Mouse (Mus musculus) left cerebral cortex, postnatal 25 days (tissue): ENCODE results near the gene Zbtb22. TPM values are rescaled to one million over a fixed set of nuclear protein-coding genes. Genes with fewer than 3 reads are reported as not detected.
"Not testable (repeated sequence)": the region's sequence is repeated elsewhere in the genome, so short reads cannot be mapped to it uniquely, and the experiment has no call there.

Experiments used
- DNase-seq, 2 experiments: peaks; one replicate each; pipeline ENCODE4 v3.0.0; 2022; ENCODE audit warnings: low spot score in 2 of 2, mixed read lengths in 1 of 2
- intact Hi-C: fragments of 180-260 bp; cut with DNase I; formaldehyde crosslinking; loops from one replicate; pipeline ENCODE4 v1.15.1; 2025
- total RNA-seq, 2 experiments: library from RNA; stranded (reverse); gene quantifications; 2 replicates each; pipeline ENCODE4 v1.2.3; 2021

Zbtb22 gene
- total RNA-seq, 2 experiments from 2014 or later = 28.1 to 32.1 TPM

DNA sequence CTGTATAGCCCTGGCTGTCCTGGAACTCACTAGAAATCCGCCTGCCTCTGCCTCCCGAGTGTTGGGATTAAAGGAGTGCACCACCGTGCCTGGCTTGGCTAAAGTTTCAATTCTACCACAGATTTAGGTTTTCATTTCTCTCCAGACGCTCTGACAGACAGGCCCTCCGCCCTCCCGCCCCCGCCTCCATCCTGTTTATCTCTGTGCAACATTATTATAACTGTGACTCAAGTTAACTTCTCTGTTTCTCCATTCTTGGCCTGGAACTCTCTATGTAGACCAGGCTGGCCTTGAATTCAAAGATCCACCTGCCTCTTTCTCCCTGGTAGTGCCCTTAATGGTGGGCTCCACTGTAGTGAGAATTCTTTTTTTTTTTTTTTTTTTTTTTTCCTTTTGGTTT is 13.2 kb upstream of the Zbtb22 start:
- no peak for DNase-seq
- intact Hi-C loops = no loop called here

DNA sequence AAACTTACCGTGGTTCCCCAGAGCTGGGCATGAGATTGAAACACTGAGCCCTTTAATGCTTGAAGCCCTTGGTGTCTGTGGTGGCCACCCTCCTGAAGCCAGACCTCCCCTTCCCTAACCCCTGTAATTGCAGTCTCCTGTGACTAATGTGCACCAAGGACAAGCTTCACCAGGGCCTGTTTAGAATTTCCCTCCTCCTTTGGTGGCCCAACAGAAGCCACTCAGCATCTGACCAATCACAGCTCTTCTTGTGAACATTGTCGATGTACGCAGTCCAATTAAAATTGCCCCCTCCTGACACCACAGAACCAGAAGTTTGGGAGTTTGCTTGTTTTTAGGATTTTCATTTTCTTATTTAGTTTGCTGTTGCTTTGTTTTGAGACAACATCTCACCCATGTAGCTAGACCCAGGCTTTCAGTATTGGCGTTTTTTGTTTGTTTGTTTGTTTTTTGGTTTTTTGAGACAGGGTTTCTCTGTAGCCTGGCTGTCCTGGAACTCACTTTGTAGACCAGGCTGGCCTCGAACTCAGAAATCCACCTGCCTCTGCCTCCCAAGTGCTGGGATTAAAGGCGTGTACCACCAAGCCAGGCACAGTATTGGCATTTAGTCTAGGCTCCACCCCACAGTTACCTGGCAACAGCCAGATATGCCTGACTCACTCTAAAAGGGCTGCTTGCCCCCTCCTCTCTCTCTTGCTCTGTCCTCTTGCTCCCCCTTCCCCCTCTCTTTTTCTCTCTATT is 11.6 kb upstream of the Zbtb22 start:
- intact Hi-C loops, DNase-seq: not testable (repeated sequence)

DNA sequence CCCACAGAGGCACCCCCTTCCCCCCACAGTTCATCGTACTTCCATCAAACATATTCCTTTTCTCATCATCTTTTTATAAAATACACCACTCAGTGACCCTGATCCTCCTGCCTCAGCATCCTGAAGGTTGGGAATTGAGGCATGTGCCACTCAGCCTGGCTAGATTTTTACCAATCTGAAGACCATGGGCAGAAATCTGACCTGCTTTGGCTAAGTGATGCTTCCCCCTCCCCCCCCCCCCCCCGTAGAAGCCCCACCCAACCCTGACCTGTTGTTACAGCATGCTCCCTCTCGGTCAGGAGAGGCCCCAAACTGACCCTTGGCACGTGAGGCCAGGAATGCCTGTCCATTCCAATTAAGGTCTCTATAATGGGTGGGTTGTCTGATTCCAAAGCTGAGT is 10.9 kb upstream of the Zbtb22 start, which contains the start of gene Platr17:
TSS of gene Platr17 (plus strand) at position 301 of the 400 bp plus-strand sequence.
- intact Hi-C loops = not testable (repeated sequence)

DNA sequence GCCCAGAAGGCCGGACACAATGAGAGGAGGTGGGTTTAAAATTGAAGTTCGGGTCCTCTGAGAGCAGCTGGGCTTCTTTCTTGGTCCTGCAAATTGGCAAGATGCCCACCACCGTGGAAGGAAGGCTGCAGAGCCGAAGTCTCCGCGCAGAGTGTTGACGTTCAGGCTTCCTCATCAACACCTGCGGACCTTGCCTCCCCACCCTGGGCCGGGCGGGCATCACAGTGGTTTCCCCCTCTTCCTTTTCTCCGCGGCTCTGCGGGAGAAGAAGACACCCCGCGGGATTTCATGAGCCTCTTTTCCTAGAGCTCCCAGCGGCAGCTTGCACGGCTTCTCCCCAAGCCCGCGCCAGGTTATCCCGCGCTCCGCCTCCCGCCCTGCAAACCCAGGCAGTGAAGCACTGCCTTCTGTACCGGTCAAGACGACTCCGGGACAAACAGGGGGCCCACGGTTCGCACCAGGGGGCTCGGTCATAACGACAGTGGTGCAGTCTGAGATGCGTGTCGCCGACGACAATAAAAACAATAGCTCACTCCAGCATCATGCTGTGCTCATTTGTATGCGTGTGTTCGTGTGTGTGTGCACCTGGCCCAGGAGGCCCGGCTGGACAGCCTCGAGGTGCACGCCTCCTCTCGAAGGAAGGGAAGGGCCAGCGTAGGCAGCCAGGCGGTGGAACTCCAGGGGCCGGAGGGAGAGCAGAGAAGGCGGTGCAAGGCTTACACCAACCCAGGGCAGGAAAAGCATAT is 7.2 kb upstream of the Zbtb22 start:
- intact Hi-C loops = no loop called here
- peak in 1 of 2 experiments; percentile 52 for DNase-seq

More for the DNA sequence above, 10.9 kb upstream of the Zbtb22 start, which contains the start of gene Platr17:
- DNase-seq = not testable (repeated sequence)

DNA sequence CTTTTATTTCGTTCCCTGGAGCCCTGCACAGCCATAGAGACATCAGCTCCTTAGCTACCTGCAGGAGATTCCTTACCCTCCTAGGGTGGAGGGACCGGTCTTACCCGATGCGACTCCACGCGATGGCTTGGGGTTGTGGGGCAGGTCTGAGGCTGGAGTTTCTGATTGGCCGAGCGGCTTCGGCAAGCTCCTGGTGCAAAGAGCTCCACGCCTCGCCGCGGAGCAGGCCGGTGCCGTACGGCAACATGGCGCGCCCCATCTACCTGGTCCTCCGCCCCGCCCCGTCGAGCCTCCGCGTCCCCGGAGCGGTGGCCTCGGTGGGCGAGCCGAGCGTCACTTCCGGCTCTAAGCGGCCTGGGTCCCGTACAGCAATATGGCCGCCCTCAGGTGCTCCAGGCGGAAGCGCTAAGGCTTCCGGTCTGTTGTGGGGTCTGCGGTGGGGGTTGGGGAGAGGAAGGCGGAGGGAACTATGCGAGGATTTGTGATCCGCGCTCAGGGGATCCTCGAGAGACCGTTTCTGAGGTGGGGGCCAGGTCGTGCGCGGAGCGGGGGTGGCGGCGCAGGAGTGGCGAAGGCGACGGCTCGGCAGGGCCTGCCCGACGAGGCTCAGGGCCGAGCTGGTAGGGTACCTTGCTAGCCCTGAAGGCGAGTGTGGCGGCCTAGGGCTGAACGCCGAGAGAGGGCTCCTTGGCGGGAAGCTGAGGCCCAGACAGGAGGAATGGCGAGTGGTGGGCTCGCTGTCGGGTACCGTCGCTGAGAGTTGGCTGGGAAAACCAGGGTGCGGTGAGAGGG is 6.4 kb upstream of the Zbtb22 start, which contains the start of gene Daxx:
TSS of gene Daxx (plus strand) at position 338 of the 792 bp plus-strand sequence.
- intact Hi-C loops = no loop called here
- peak; percentile 99 for DNase-seq

DNA sequence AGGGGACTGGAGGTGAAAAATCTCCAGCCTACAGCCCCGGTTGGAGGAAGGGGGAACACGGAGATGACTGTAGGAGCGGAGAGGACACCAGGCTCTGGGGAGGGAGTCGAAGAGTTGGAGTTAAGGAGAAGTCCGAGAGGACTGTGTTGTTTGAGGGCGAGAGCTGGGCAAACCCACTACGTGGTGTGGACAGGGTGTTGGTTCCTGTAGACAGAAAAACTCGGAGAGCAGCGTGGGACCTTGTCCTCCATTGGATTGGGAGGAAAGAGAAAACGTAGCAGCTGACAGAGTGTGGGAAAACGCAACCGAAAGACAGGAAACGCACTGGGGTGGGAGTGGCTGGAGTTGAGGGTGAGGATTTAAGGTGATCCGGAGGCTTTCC is 5.8 kb upstream of the Zbtb22 start:
- intact Hi-C loops = no loop called here
- DNase-seq = peak in 1 of 2 experiments; percentile 42

DNA sequence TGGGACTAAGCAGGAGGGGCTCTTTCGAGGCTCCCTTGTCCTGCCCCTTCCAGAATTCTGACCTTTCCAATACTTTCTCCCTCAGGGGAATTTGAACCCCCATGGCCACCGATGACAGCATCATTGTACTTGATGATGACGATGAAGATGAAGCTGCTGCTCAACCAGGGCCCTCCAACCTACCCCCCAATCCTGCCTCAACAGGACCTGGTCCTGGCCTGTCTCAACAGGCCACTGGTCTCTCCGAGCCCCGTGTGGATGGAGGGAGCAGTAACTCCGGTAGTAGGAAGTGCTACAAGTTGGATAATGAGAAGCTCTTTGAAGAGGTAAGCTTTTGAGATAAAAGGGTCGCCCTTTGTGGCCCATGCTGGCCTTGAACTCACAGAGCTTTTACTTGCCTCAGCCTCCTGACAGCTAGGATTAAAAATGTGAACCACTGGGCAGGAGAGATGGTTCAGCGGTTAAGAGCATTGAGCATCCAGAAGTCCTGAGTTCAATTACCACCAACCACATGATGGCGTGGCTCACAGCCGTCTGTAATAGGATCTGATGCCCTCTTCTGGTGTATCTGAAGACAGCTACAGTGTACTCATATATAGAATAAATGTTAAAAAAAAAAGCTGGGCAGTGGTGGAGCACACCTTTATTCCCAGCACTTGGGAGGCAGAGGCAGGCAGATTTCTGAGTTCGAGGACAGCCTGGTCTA is 5.2 kb upstream of the Zbtb22 start:
- no peak for DNase-seq
- intact Hi-C loops = no loop called here

DNA sequence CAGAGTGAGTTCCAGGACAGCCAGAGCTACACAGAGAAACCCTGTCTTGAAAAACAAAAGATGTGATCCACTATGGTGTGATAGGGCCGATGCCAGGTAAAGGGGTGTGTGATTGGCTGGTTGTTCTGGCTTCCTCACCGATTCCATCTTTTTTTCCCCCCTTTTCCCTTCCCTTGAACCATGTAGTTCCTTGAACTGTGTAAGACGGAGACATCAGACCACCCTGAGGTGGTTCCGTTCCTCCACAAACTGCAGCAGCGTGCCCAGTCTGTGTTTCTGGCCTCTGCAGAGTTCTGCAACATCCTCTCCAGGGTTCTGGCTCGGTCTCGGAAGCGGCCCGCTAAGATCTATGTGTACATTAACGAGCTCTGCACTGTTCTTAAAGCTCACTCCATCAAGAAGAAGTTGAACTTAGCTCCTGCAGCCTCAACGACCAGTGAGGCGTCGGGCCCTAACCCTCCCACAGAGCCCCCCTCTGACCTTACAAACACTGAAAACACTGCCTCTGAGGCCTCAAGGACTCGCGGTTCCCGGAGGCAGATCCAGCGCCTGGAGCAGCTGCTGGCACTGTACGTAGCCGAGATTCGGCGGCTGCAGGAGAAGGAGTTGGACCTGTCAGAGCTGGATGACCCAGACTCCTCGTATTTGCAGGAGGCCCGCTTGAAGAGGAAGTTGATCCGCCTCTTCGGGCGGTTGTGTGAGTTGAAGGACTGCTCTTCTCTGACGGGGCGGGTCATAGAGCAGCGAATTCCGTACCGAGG is 4.5 kb upstream of the Zbtb22 start:
- no peak for DNase-seq
- intact Hi-C loops = no loop called here

DNA sequence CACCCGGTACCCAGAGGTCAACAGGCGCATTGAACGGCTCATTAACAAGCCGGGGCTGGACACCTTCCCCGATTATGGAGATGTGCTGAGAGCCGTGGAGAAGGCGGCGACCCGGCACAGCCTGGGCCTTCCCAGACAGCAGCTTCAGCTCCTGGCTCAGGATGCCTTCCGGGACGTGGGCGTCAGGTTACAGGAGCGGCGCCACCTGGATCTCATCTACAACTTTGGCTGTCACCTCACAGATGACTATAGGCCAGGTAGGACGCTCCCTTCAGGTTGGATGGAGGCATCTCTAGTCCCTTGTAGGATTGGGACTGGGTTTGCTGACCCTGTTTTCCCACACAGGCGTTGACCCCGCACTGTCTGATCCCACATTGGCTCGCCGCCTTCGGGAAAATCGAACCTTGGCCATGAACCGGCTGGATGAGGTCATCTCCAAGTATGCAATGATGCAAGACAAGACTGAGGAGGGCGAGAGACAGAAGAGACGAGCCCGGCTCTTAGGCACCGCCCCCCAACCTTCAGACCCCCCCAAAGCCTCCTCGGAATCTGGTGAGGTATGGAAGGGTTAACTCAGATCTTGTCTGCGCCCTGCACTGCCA is 3.8 kb upstream of the Zbtb22 start:
- intact Hi-C loops = no loop called here
- no peak for DNase-seq

DNA sequence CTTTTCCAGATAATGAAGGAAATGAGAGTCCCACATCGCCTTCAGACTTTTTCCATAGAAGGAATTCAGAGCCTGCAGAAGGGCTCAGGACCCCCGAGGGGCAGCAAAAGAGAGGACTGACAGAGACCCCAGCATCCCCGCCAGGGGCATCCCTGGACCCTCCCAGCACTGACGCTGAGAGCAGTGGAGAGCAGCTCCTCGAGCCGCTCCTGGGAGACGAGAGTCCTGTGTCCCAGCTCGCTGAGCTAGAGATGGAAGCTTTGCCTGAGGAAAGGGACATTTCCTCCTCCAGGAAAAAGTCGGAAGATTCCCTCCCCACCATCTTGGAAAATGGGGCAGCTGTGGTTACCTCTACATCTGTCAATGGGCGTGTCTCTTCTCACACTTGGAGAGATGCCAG is 2.4 kb upstream of the Zbtb22 start:
- intact Hi-C loops = no loop called here
- DNase-seq = no peak

DNA sequence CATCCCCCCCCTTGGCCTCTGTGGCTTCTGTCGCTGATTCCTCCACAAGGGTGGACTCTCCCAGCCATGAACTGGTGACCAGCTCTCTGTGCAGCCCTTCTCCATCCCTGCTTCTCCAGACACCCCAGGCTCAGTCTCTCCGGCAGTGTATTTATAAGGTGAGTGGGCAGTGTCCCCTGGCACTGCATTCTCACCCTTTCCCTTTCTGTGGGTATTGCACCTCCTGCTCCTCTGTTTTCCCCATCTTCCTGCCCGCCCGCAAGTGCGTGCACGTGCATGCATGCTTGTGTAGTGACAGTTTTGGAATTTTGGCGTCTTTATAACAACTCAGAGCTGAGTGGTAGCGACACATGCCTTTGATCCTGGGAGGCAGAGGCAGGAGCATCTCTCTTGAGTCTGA is 1.8 kb upstream of the Zbtb22 start:
- no peak for DNase-seq
- intact Hi-C loops = no loop called here

DNA sequence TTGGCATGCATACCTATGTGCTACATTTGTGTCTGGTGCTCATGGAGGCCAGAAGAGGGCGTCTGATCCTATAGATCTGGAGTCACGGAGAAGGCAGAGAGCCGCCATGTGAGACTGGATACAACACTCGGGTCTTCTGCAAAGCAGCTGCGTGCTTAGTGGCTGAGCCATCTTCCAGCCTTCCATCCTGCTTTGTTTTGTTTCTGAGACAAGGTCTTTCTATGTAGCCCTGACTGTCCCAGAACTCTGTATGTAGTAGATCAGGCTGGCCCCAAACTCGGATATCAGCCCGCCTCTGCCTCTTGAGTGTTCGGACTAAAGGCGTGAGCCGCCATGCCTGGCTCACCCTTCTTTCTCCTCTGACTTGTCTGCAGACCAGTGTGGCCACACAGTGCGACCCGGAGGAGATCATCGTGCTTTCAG is 724 bp upstream of the Zbtb22 start:
- intact Hi-C loops = no loop called here
- no peak for DNase-seq

DNA sequence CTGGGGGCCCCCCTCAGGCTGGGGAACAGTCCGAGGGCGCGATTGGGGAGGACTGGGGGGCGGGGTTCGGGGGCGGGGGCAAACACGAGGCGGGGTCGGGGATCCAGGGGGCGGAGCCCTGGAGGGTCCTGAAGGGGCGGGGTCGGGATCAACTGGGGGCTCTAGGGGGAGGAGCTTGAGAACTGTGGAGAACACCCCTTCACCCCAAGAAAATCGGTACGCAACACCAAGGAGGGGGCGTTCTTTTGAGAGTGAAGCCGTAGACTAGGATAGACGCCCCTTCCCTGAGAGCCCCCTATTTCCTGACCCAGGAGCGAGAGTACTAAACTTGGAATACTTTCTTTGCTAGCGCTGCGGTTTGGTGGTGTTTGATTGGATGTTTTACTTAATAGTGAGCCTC is 590 bp downstream of the Zbtb22 start:
- intact Hi-C loops = no loop called here
- no peak for DNase-seq

DNA sequence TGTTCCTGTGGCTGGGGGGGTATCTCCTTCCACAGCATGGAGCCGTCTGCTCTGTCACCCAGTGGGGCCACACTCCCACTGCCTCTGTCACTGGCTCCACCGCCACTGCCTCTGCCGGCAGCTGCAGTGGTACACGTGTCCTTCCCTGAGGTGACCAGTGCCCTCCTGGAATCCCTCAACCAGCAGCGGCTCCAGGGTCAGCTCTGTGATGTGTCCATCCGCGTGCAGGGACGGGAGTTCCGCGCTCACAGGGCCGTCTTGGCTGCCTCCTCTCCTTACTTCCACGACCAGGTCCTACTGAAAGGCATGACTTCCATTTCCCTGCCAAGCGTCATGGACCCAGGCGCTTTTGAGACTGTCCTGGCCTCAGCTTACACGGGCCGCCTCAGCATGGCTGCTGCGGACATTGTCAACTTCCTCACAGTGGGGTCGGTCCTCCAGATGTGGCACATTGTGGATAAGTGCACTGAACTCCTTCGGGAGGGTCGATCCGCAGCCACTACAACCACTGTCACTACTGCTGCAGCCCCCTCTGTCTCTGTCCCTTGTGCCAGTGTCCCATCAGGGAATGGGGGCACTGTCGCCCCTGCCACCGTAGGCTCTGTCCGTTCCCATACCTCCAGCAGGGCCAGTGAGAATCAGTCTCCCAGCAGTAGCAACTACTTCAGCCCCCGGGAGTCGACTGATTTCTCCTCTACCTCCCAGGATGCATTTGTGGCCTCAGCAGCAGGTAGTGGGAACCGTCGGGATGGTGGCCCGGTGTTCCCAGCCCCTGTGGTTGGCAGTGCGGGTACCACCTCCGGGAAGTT is 1.3 kb downstream of the Zbtb22 start:
- no peak for DNase-seq
- intact Hi-C loops = no loop called here

DNA sequence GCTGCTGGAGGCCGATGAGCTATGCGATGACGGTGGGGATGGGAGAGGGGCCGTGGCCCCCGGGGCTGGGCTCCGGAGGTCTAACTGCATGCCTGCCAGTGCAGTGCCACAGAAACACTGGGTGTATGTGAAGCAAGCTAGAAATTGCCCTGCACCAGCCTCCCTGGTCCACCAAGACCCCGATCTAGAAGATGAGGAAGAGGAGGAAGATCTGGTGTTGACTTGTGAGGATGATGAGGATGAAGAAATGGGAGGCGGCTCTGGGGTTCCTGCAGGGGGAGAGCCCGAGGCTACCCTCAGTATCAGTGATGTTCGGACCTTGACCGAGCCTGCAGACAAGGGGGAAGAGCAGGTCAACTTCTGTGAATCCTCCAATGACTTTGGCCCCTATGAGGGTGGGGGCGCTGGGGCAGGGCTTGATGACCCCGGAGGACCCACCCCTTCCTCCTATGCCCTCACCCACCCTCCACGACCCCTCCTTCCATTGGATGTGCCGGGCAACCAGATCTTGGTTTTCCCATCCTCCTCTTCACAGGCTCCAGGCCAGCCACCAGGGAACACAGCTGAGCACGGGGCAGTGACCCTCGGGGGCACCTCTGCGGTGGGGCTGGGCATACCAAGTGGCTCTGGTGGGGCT is 2.1 kb downstream of the Zbtb22 start:
- DNase-seq = no peak
- intact Hi-C loops = no loop called here

DNA sequence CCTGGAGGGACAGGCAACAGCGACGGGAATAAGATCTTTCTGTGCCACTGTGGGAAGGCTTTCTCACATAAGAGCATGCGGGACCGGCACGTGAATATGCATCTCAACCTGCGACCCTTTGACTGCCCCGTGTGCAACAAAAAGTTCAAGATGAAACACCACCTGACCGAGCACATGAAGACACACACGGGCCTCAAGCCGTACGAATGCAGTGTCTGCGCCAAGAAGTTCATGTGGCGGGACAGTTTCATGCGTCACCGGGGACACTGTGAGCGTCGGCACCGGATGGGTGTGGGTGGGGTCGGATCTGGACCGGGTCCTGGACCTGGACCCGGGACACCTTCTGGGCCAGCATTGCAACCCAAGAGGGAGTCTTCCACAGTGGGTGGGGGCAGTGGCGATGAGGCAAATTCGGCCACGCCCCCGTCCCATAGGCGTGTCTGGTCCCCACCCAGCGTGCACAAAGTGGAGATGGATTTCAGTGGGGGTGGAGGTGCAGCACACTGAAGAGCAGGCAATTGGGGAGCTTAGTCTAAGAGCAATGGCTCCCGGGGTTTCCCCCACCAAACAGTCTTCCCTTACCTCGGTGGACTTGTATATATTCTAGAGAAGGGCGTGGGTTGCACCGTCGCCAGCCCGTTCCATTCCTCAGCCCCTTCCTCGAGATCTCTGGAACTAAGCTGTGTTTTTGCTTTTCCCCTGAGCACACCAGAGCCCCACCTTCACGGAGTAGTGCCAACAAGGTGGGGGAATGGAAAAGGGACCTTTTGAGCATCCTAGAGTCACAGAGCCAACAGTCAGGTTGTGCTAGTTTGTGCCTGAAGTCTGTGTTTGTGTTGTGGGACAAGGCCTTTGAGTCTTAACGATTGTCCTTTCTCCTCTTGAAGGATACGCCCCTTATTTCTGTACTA is 2.8 kb downstream of the Zbtb22 start:
- DNase-seq = no peak
- intact Hi-C loops = no loop called here
